ENCODE assay signal across 17 mouse cellular contexts in the genomic region with DNA sequence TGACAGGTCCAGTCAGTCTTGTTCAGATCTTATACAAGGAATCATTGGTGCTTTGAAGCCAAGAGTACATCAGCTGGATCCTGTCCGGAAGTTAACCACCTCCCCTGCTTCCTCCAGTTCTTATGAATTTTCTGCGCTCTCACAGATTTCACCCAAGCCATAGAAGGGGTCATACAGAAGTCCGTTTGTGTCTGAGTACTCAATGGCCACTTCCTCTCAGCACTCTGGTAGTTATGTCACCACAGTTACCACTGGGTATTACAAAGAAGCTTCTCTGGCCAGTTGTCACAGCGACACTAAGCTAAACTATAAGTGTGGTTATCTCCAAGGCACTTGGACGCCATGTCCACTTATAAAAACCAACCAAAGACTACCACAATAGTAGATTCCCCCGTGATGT.
"Had no signal": no experiment of that assay in that cellular context is flagged by ENCODE, and none has a peak within 500 bp of the region (broad histone marks: within the 10 kb centered on the region; RNA-seq: fewer than 3 reads in every experiment).

No protein-coding gene starts in this region.

- H3K4me3 ChIP-seq: megakaryocyte, embryonic 14.5 days; midbrain, embryonic 13.5 days; midbrain, embryonic 15.5 days; neural tube, embryonic 12.5 days had no signal

- H3K4me1 ChIP-seq: megakaryocyte, embryonic 14.5 days; midbrain, embryonic 13.5 days; midbrain, embryonic 15.5 days; neural tube, embryonic 12.5 days had no signal

- DNase-seq: lung, adult 18-20 months; lung, embryonic 14.5 days; lung, postnatal 10 days; lung, postnatal 4 days; retina, postnatal 1 day; right cerebral cortex, adult 18-20 months; right cerebral cortex, postnatal 25 days; right cerebral cortex, postnatal 4 days; spleen, adult 18-20 months; thymus, adult 18-20 months; thymus, postnatal 14 days; thymus, postnatal 36 days had no signal

- H3K4me2 ChIP-seq: lung, embryonic 14.5 days; midbrain, embryonic 11.5 days; midbrain, embryonic 13.5 days; midbrain, embryonic 15.5 days; neural tube, embryonic 12.5 days had no signal

- H3K27me3 ChIP-seq: neural tube, embryonic 12.5 days had no signal

- ATAC-seq: midbrain, embryonic 13.5 days; midbrain, embryonic 15.5 days had no signal

- H3K9ac ChIP-seq: lung, embryonic 14.5 days; midbrain, embryonic 13.5 days; midbrain, embryonic 15.5 days; neural tube, embryonic 12.5 days had no signal

- H3K9me3 ChIP-seq: megakaryocyte, embryonic 14.5 days; midbrain, embryonic 13.5 days; midbrain, embryonic 15.5 days; neural tube, embryonic 12.5 days had no signal

- H3K36me3 ChIP-seq: midbrain, embryonic 13.5 days; midbrain, embryonic 15.5 days had no signal

- H3K27ac ChIP-seq: midbrain, embryonic 13.5 days; midbrain, embryonic 15.5 days; neural tube, embryonic 12.5 days had no signal
